Mouse (Mus musculus) megakaryocyte, embryonic 14.5 days (primary cell): ENCODE results near the gene Ttc7b.

Experiments used
- FLI1 ChIP-seq: IDR thresholded peaks from 2 replicates; pipeline ENCODE4 v1.6.1; 2012; ENCODE audit warnings: low read length, inconsistent platforms, mixed read lengths
- GATA1 ChIP-seq: IDR thresholded peaks from 3 replicates; pipeline ENCODE4 v1.6.1; 2012; ENCODE audit warnings: mixed read lengths, low read length, inconsistent platforms, borderline replicate concordance

- TF ChIP-seq GATA1 (no peak), FLI1 (no peak)
These were observed 44.3 kb downstream of the Ttc7b start for GRCm38 (mm10) chr12:100476351-100476750.
